Mouse (Mus musculus): ENCODE data around the gene Hnrnpa3. TPM values are rescaled to one million over a fixed set of nuclear protein-coding genes. Genes with fewer than 3 reads are reported as not detected.
A peak's percentile ranks its signal among the peaks of the same experiment; 100 is the strongest.
"Not testable (repeated sequence)": the region's sequence is repeated elsewhere in the genome, so short reads cannot be mapped to it uniquely, and the experiment has no call there.

Hnrnpa3 gene
- polyA plus RNA-seq, 3 experiments from 2014 or later: 98.6 to 213 (median 185) TPM

DNA sequence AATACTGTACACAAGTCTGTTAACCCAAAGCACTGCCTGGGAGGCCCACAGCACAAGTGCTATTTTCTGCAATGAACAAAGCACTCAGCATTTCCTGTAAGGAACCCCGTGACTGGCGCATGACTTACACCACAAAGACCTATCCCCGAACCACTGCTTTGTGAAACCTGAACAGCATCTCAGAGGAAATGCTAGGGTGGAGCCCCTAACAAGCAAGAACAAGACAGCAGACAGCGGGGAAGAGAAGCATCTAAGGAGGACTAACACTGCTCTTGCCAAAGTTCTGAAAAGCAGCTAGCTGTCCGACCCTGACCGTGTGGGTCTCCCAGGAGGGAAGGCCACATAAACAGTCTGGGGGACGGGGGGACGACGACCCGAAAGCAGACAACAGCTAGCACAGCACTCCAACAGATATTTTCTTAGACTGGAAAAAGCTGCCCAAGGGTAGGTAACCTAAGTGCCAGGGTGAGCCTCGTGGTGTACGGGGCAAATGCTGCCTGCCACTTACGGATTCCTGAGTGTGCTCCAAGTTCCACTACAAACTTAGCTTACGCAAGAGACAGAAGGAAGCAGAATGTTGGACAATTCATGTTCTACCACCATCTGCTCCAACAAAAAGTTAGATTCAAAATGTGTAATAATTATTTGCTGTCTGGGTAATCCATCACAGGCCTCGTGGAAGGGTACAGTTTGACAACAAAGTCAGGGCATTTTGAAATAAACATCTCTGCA lies 24.1 kb downstream of the Hnrnpa3 start:
- ATAC-seq: peak; percentile 97

DNA sequence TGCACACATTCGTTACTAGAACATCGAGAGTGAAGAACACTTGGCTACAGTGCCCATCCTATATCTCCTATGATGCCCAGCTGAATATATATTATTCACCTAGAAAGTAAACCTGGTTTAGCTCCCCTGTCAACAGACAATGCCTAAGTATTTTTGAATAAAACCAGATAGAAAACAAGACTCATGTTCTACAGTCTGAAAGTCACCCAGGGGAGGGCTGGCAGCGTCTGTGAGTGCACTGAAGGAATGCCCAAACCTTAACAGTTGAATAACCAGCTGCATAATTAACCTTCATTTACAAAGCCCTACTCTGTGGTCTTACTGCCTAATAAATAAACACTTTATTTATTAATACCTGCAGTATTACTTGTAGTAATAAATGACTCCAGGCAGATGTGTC lies 25.5 kb downstream of the Hnrnpa3 start:
- no peak for ATAC-seq

DNA sequence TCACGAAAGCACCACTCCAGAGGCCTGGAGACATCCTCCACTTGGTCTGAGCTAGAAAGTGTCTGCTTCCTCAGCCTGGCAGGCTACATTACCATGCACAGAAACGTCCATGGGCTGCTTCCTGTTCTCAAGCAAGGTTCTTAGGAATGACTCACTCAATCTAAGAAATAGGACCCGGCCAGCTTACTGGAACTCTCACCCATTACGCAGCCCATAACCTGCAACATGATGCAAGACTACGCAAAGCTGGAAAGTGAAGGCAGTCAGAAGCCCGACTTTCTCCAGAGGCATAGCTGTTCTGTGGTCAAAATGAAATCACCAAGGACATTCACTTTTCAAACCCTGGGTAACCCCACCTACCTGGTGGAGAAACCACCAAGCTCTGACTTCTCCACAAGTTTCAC lies 26.4 kb downstream of the Hnrnpa3 start:
- peak; percentile 9 for ATAC-seq

DNA sequence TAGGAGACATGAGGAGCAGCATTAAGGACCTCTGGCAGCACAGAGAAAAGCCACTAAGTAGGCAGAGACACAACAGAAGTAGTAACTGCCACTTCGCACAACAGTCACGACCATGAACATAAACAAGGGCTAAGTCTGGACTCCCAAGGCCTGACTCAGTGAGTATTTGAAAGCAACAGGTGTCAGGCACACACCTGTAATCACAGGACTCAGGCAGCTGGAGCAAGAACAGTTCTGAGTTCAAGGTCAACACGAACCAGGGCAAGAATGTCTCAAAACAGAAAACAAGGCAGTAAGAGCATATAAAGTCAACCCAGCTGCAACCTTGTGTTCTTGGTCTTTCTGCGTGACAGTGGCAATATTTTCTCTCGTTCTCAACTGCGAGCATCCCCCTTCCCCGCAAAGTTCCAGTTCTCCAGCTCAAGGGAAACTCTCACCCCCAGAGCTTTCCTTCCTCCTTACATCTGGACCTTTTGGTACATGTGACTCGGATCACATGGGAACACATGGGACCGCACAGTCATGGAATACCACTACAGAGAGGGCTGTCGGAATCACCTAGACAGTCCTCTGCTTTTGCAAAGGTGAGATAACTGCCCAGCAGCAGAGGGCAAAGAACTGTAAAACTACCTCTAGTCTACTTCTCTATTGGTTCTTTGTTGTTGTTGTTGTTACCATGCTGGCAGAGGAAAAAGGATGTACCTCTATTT lies 28.1 kb downstream of the Hnrnpa3 start:
- no peak for ATAC-seq

DNA sequence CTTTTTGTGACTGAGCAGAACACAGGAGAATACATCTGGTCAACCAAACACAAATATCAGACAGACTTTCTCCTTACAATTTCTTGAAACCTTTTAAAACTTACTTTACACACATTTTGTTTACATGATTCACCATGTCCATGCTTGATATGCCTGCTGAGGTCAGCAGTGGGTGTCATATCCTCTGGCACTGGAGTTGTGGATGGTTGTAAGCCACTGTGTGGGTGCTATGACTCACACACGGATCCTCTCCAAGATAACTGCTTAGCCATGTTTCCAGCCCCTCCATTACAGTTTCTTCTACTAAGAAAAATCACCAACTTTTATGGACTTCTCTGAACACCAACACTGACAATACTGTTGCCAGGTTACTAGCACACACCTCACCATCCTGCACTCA lies 29.8 kb downstream of the Hnrnpa3 start:
- ATAC-seq: no peak

DNA sequence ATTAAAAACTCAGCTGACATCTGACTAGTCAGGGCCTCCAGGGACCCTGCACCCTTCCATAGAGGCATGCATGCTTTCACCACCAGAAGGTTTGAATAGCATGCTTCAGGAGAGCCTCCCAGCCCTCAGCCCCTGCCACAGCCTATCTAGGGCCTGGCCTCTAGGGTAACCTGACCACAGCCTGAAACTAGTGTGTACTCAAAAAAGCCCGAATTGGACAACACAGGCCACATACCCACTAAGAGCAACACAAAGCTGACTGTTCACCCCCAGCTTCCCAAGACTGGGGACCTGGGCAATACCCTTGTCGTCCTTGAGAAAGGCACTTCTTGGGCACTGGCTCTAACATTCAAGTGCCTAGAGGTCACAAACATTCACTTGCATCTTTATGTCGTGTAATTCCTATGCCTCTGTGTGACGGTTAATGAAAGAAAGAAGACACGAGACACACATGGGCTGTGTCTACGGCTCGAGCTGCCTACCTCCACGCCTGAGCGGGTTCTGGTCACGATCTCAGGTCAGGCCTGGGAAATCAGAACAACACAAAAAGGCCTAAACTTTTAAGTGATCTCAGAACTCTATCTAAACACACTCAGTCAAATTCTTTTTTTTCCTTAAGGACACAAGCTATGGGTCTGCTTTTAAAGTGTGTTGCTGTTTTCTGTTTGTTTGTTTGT lies 30.6 kb downstream of the Hnrnpa3 start:
- no peak for ATAC-seq

DNA sequence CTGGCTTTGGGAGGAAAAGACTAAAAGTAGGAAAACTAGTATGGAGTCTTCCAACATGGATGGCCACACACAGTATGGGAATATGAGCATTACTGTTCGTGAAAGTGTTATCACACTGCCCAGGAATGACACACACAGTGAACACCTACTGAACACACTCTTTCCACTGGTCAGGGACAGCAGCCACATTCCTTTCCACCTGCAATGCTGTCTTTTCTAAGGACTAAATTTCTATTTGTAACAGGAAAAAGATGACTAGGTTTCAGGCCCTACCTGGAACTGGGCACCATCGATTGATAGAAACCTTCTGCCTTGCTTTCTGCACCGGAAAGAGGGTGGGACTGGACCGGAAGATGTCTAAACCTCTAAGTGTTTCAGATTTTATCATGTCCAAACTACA lies 31.6 kb downstream of the Hnrnpa3 start:
- no peak for ATAC-seq

DNA sequence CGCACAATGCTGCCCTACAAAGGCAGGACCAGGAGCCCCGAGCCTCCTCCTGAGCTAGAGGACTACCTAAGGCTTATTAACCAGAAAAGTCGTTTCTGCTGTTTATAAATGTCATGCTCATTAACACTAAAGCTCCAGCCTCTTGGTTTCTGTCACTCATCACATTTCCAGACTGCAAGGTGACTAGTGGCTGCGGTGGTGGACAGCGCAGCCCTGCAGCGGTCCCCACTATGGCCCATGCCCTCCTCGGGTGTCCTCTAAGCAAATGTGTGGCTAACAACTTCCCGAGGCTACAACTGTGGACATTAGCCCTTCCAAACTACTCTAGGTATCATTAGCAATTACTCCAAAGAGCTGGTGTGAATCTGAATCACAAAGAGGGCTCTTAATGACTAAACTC lies 32.3 kb downstream of the Hnrnpa3 start:
- ATAC-seq: no peak

DNA sequence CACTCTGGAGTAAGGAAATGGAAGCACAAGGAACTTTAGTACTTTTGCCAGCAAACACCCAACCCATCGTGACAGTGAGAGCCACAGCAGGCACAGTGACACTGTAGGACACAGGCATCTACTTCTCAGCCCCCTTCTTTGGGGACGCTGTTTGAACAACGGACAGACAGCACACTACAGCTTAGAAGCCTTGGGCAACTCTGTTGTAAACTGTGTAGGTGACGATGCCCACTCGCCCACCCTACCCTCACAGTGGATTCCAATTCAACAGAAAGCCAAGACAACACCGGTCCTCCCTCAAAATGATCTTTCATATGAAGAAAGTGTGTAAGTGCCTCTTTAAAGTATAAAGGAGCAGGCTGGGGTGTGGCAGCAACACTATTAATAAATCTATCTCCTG lies 33.3 kb downstream of the Hnrnpa3 start:
- no peak for ATAC-seq

DNA sequence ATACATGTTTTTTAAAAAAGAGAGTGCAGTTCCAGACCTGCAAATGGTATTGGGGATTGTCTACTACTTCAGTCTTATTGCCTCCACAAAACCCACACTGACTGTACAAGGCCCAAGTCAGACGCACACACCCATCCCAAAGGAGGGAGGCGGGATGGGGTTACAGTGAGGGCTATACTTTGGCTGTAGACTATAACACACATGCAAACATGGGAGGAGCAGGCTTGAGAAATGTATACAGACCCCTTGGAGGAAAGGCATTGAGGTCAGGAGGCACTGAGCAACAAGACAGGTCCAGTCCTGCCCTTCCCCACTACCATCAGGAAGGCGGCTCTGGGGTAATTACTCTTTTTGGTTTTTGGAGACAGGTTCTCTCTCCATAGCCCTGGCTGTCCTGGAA lies 35.9 kb downstream of the Hnrnpa3 start:
- ATAC-seq: not testable (repeated sequence)

DNA sequence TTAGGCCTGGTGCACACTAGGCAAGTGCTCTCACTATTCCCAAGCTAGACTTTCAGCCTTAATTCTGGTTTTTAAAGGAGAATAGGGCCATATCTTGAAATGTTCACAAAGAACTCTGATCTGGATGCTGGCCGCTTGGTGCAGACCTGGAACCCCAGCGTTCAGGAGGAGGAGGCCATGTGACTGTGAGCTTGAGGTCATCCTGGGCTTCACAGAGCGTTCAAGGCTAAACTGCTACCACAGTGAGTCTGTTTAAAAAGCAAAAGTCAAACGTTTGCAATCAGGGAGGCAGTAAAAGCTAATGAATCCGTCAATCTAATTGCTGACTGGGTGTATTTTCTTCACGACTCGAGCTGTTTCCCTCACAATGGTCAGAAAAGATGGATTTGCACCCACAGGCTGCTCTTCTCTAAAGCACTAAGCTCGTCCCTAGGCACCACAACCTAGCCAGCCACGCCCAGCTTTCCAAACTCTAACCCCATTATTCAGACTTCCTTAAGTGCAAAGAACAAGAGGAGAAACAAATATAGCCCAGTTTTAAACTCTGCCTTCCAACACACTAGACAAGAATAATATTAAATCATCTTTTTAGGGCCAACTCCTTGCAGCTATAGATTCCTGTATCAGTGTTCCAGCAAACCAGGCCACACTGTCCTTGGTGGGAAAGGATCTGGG lies 36.8 kb downstream of the Hnrnpa3 start:
- ATAC-seq: no peak

DNA sequence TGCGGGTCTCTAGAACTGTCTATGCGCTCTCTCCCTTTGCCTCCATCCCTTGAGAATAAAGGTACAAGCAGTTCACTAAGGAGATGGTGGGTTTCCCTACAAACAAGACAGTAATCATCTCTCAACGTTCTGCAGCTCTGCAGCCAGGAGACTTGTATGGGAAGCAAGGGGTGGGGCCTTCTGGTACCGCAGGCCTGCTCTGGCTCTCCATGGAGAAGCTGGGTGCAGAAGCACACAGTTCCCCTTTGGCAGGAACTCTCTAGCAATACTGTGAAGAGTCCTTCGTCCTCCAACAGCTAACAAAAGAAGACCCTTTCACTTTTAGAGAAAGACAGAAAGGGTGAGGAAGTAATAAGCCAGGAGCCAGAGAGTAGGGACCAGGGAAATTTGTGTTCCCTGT lies 37.3 kb downstream of the Hnrnpa3 start:
- no peak for ATAC-seq

DNA sequence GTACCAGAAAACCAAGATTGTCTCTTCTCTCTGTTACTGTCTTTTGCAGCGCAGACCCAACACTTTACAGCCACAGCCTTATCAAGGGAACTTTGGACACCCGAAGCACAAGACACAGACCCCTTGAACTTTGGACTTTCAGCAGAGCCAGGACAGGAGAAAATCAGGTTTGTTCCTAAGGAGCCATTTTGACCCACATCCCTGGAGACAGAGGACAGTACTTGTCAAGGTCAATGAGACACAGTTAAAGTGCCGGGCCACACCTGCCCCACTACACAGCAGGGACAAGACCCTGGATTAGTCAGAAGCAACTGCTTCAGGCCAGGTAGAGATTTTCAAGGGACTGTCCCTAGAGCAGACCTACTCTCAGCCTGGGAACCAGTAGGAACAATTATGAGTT lies 38.2 kb downstream of the Hnrnpa3 start:
- ATAC-seq: no peak

DNA sequence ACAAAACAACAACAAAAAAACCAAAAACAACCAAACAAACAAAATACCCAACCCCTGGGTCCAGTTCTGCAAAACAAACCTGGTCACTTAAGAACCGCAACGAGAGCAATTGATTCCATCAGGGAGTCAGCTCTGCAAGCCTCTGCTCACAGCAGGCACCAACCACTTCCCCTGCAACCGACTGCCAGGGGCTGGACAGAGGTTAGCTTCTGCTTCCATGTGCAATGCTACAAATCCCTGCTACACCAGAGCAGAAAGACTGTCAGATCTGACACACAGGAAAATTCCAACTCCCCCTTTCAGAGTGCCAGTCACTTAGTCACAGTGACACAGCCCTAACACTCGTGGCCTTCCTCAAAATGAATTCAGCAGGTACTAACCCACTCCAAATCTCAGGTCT lies 38.9 kb downstream of the Hnrnpa3 start:
- ATAC-seq: no peak

DNA sequence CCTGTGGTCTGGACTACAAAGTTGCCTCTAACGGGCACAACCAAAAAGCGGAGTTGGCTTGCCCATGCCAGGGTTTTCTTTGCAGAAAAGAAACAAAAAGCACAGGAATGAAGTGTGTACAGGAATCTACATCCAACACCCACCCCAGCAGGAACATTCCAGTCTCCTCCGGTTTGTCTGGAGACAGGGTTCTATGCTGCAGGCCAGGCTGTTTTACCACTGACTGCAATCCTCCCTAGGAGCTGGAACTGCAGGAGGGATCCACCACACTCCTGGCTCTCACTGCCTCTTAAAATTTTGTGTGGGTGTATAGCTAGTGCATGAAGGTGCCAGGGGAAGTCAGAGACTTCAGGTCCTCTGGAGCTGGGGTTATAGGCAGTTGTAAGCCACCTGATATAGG lies 39.8 kb downstream of the Hnrnpa3 start:
- ATAC-seq: no peak

DNA sequence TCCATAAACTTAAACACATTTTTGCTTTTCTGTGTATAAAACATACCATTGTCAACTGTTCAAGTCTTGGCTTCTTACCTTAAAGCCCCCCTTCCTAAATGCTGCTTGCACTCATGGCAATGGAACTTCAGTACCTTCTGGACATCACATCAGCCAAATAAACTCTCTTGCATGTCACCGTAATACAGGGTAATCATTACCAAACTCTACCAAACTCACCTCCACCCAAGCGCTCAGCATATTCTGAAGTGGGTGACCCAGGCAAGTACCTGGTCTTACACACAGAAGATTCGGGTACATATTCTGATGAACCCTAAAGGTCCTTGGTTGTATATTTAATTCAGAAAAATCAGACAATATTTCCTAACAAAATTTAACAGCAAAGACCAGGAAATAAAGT lies 41.5 kb downstream of the Hnrnpa3 start:
- ATAC-seq: no peak

DNA sequence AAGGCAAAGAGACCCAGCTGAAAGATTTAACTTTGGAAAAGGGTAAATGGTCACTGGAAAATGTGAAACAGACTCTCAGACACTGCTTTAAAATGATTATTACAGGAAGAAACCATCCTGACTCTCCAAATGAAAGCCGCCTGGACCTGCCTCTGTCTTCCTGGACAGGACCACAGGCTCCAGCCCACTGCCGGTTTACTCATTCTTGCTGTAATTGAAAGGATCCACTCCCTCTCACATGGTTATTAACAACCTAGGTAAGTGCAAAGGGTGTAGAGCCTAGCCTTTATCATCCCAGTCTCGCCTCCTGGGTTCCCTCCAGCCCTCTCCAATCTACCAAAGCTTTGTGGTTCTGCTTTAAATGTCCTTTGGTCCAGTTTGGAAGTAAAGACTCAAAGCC lies 42.1 kb downstream of the Hnrnpa3 start:
- ATAC-seq: no peak

DNA sequence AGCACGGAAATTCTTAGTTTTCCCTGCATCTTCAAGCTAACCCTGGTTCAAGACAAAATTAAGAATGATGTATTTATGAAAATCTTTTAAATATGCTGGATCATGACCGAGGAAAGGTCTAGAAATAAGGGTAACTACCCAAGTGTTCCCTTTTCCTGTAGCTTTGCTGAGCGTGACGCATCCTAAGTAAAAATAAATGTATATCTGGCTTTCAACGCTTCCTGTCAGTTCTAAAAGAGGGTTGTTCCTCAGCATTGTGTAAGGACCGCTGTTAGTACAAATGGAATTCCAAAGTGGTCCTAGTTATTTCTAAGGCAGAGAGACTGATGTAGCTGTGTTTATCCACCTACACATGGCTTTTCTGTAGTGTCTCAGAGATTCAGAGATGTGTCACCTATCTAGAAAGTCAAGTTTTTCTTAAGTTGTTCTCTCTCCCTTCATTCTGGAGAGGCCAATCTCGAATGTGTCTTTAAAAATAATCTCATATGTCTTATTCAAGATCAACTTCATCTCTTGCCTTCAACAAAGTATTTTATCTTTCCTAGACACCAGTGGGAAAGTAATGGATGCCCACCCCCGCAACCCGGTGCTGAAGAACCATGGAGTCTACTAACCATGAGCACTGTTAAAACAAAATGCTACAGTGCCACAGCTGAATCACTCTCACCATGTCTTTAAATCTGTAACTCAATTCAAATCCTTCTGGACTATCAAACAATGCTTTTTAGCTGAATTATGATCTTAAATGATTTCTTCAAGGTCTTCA lies 42.9 kb downstream of the Hnrnpa3 start:
- ATAC-seq: no peak

DNA sequence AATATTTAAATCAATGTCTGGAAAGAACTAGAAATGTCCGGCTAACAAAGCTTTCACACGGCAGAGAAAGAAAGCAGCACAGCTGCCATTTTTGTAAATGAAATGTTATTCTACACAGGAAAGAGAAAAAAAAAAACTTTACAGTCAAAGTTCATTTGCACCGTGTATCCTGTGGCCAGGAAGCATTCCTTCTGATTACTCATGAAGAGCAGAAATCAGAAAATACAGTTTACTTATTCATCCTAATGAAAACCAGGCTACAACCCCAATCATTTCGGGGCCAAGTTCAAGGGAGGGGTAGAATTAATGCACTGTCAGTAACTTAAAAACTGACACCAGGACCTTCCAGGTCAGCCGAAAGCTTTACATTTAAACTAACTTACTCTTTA lies 43.5 kb downstream of the Hnrnpa3 start:
- ATAC-seq: no peak

DNA sequence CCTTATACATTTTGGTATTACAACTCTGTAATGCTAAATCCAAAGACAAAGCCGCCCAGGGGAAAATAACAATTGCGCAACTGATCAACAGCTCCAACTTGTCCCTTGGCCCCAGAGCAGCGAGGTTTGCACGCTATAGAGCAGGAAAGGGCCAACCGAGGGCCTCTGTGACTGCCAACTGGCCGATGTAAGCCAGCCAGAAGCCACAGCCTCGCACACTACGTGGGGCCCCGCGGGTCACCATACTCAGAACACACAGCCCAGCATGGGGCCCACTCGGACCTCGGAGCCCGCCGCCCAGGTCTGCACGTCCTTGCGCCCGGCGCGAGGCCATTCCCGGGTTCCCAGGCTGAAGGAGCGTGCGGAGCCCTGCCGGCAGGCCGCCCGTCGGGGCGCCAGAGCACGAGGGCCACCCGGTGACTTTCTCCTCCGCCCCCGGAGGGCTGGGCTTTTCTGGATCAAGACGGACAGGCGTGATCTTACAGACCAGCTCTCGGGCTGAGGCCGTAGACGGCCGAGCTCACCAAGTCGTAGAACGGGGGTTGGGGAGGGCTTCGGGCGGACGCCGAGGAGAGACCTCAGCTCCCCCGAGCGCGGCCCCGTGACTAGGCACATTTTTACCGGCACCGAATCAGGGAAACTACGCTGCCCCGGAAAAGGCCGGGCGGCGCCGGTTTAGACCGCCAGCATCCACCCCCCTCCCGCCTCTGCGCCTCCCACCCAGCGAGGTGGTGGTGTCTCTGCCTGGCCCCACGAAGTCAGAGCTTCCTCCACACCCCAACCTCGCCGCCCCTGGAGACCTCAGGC lies 44.5 kb downstream of the Hnrnpa3 start:
- peak; percentile 61 for ATAC-seq

All from inflammation-experienced regulatory T-cells, adult 6 months (primary cell).